Mouse (Mus musculus) hindbrain, embryonic 10.5 days (tissue): Measurements from ENCODE around the gene Pik3cd. TPM values are rescaled to one million over a fixed set of nuclear protein-coding genes. Genes with fewer than 3 reads are reported as not detected.
A peak's percentile ranks its signal among the peaks of the same experiment; 100 is the strongest.

Experiments
- DNase-seq: peaks from one replicate; pipeline ENCODE4 v3.0.0-alpha.2; 2017; ENCODE audit warnings: low spot score
- H3K27ac ChIP-seq: fragments of 300-500 bp; sonication (generic); 2 replicates; pipeline ENCODE4 v1.5.1; 2016; ENCODE audit warnings: mild to moderate bottlenecking, moderate library complexity
- H3K27me3 ChIP-seq: fragments of 300-500 bp; sonication (generic); 2 replicates; pipeline ENCODE4 v1.6.1; 2016; ENCODE audit warnings: mild to moderate bottlenecking; ENCODE audit not compliant: poor library complexity, insufficient read depth, severe bottlenecking
- H3K36me3 ChIP-seq: fragments of 300-500 bp; sonication (generic); 2 replicates; pipeline ENCODE4 v1.6.1; 2016; ENCODE audit warnings: mild to moderate bottlenecking, moderate library complexity
- H3K4me1 ChIP-seq: fragments of 300-500 bp; sonication (generic); replicated peaks from 2 replicates; pipeline ENCODE4 v1.6.1; 2016; ENCODE audit warnings: mild to moderate bottlenecking
- H3K4me3 ChIP-seq: fragments of 300-500 bp; sonication (generic); 2 replicates; pipeline ENCODE4 v1.5.1; 2016; ENCODE audit warnings: mild to moderate bottlenecking, moderate library complexity
- H3K9me3 ChIP-seq: fragments of 300-500 bp; sonication (generic); 2 replicates; pipeline ENCODE4 v1.6.1; 2016; ENCODE audit warnings: mild to moderate bottlenecking, moderate library complexity
- WGBS: fragments of 180-500 bp; shearing (Covaris S2); methylation state at CpG from one replicate; pipeline ENCODE4 v1.1.7; 2016; 5-methylcytosine and 5-hydroxymethylcytosine counted together
- polyA plus RNA-seq: library from polyadenylated mRNA; unstranded; fragments of >200 nt; fragmentation: Nextera tagmentation; extraction: Ambion mirVana; gene quantifications from 2 replicates; pipeline ENCODE4 v1.2.1, GENCODE M21; 2016

The Pik3cd gene
- polyA plus RNA-seq, 1 experiment from 2014 or later = 17.2 TPM

GRCm38 (mm10) chr4:149675378-149676261 is 26.8 kb downstream of the Pik3cd start:
- Histone ChIP-seq H3K4me1 (peaks cover 24% of the 10 kb centered on the region), H3K9me3 (0 out of 2 replicates have a peak, but pooled peaks cover 4% of the 10 kb centered on the region), H3K27ac (peak overlapping the region; percentile 86), H3K4me3 (peak overlapping the region; percentile 72), H3K27me3 (peaks cover 35% of the 10 kb centered on the region), H3K36me3 (peaks cover 15% of the 10 kb centered on the region)
- under 1% methylated on average over 60 of the region's 60 CpGs for WGBS
- peak; percentile 85 for DNase-seq

GRCm38 (mm10) chr4:149674814-149675377 is 27.5 kb downstream of the Pik3cd start:
- peak overlapping the region; percentile 86 for H3K27ac ChIP-seq
- peaks cover 35% of the 10 kb centered on the region for H3K27me3 ChIP-seq
- 0 out of 2 replicates have a peak, but pooled peaks cover 4% of the 10 kb centered on the region for H3K9me3 ChIP-seq
- peaks cover 15% of the 10 kb centered on the region for H3K36me3 ChIP-seq
- no peak for DNase-seq
- H3K4me3 ChIP-seq = peak overlapping the region; percentile 72
- WGBS = 13% methylated on average over 8 of the region's 8 CpGs
- peaks cover 24% of the 10 kb centered on the region for H3K4me1 ChIP-seq

GRCm38 (mm10) chr4:149672747-149673146 is 29.6 kb downstream of the Pik3cd start:
- peaks cover 21% of the 10 kb centered on the region for H3K4me1 ChIP-seq

GRCm38 (mm10) chr4:149671175-149671574 is 31.2 kb downstream of the Pik3cd start:
- Histone ChIP-seq H3K4me1 (peaks cover 16% of the 10 kb centered on the region), H3K27me3 (peaks cover 30% of the 10 kb centered on the region), H3K27ac (no peak overlapping the region), H3K4me3 (no peak overlapping the region), H3K9me3 (0 out of 2 replicates have a peak, but pooled peaks cover 4% of the 10 kb centered on the region), H3K36me3 (peaks cover 15% of the 10 kb centered on the region)
- 93% methylated on average over 6 of the region's 6 CpGs for WGBS
- DNase-seq = no peak

More at GRCm38 (mm10) chr4:149672747-149673146, 29.6 kb downstream of the Pik3cd start:
- Histone ChIP-seq H3K36me3 (peaks cover 15% of the 10 kb centered on the region), H3K27ac (no peak overlapping the region), H3K27me3 (peaks cover 35% of the 10 kb centered on the region), H3K9me3 (0 out of 2 replicates have a peak, but pooled peaks cover 4% of the 10 kb centered on the region), H3K4me3 (no peak overlapping the region)
- DNase-seq = no peak
- 95% methylated on average over 5 of the region's 5 CpGs for WGBS

- Histone ChIP-seq H3K9me3 (no peaks in the 10 kb centered on the region), H3K36me3 (peaks cover 6% of the 10 kb centered on the region; the same call in 1 of the 2 replicates)
Observed at GRCm38 (mm10) chr4:149665692-149666090, 36.7 kb downstream of the Pik3cd start.

GRCm38 (mm10) chr4:149665016-149665691 is 37.2 kb downstream of the Pik3cd start:
- no peak overlapping the region for H3K4me3 ChIP-seq
- no peaks in the 10 kb centered on the region for H3K27me3 ChIP-seq
- peaks cover 6% of the 10 kb centered on the region; the same call in 1 of the 2 replicates for H3K36me3 ChIP-seq
- no peak for DNase-seq
- WGBS = 80% methylated on average over 6 of the region's 6 CpGs
- peaks cover 9% of the 10 kb centered on the region; the same call in 1 of the 2 replicates for H3K4me1 ChIP-seq
- H3K27ac ChIP-seq = no peak overlapping the region
- no peaks in the 10 kb centered on the region for H3K9me3 ChIP-seq

More at GRCm38 (mm10) chr4:149665692-149666090, 36.7 kb downstream of the Pik3cd start:
- 0 out of 2 replicates have a peak, but pooled peaks cover 8% of the 10 kb centered on the region for H3K4me1 ChIP-seq
- no peak overlapping the region for H3K27ac ChIP-seq
- WGBS = 88% methylated on average over 6 of the region's 6 CpGs
- H3K4me3 ChIP-seq = no peak overlapping the region
- H3K27me3 ChIP-seq = no peaks in the 10 kb centered on the region
- DNase-seq = no peak

GRCm38 (mm10) chr4:149663849-149664503 is 38.4 kb downstream of the Pik3cd start:
- Histone ChIP-seq H3K27me3 (no peaks in the 10 kb centered on the region), H3K27ac (no peak overlapping the region), H3K4me3 (no peak overlapping the region), H3K4me1 (peaks cover 17% of the 10 kb centered on the region; the same call in 1 of the 2 replicates), H3K36me3 (peaks cover 17% of the 10 kb centered on the region), H3K9me3 (no peaks in the 10 kb centered on the region)
- DNase-seq = no peak
- WGBS = 85% methylated on average over 7 of the region's 7 CpGs

GRCm38 (mm10) chr4:149661967-149662589 is 40.3 kb downstream of the Pik3cd start:
- peaks cover 28% of the 10 kb centered on the region for H3K36me3 ChIP-seq
- WGBS = 90% methylated on average over 14 of the region's 14 CpGs
- no peaks in the 10 kb centered on the region for H3K9me3 ChIP-seq
- no peaks in the 10 kb centered on the region for H3K27me3 ChIP-seq
- no peak overlapping the region for H3K4me3 ChIP-seq
- DNase-seq = no peak
- peaks cover 17% of the 10 kb centered on the region; the same call in 1 of the 2 replicates for H3K4me1 ChIP-seq
- no peak overlapping the region for H3K27ac ChIP-seq

- Histone ChIP-seq H3K4me1 (peaks cover 17% of the 10 kb centered on the region; the same call in 1 of the 2 replicates), H3K27me3 (no peaks in the 10 kb centered on the region), H3K9me3 (no peaks in the 10 kb centered on the region), H3K4me3 (no peak overlapping the region), H3K27ac (no peak overlapping the region), H3K36me3 (peaks cover 41% of the 10 kb centered on the region)
- DNase-seq = no peak
- 89% methylated on average over 7 of the region's 7 CpGs for WGBS
Observed at GRCm38 (mm10) chr4:149660598-149660997, 41.8 kb downstream of the Pik3cd start.

- peak overlapping the region; percentile 50; the same call in 1 of the 2 replicates for H3K27ac ChIP-seq
- WGBS = 70% methylated on average over 25 of the region's 25 CpGs
- H3K9me3 ChIP-seq = no peaks in the 10 kb centered on the region
- peaks cover 50% of the 10 kb centered on the region for H3K36me3 ChIP-seq
- H3K27me3 ChIP-seq = no peaks in the 10 kb centered on the region
- H3K4me1 ChIP-seq = peaks cover 17% of the 10 kb centered on the region; the same call in 1 of the 2 replicates
- no peak overlapping the region for H3K4me3 ChIP-seq
- no peak for DNase-seq
Observed at GRCm38 (mm10) chr4:149659495-149660116, 42.8 kb downstream of the Pik3cd start.

GRCm38 (mm10) chr4:149657858-149658416 is 44.4 kb downstream of the Pik3cd start:
- DNase-seq = no peak
- H3K27me3 ChIP-seq = no peaks in the 10 kb centered on the region
- no peak overlapping the region for H3K4me3 ChIP-seq
- peaks cover 67% of the 10 kb centered on the region for H3K36me3 ChIP-seq
- H3K9me3 ChIP-seq = no peaks in the 10 kb centered on the region
- no peak overlapping the region for H3K27ac ChIP-seq
- H3K4me1 ChIP-seq = peaks cover 10% of the 10 kb centered on the region; the same call in 1 of the 2 replicates
- WGBS = 78% methylated on average over 11 of the region's 11 CpGs
